In genomic region chr12:80220260-80221038, GRCm38 (mm10) we compare ENCODE assay signal across 14 mouse cellular contexts. TPM values are rescaled to one million over a fixed set of nuclear protein-coding genes. Genes with fewer than 3 reads are reported as not detected.
DNase-seq lines count a peak whose midpoint lies in the region; ATAC-seq and TF ChIP-seq lines count a peak whose summit lies in the region.
"Had no signal": no experiment of that assay in that cellular context is flagged by ENCODE, and none has a peak within 500 bp of the region (broad histone marks: within the 10 kb centered on the region; RNA-seq: fewer than 3 reads in every experiment).

No protein-coding gene starts in this region.

- peaks cover 57% of the 10 kb centered on the region for H3K4me1 ChIP-seq in embryonic facial prominence, embryonic 15.5 days
- H3K4me1 ChIP-seq in embryonic facial prominence, embryonic 10.5 days = peaks cover 76% of the 10 kb centered on the region
- H3K4me1 ChIP-seq in lung, embryonic 14.5 days (ENCODE audit: insufficient read depth) = peaks cover 47% of the 10 kb centered on the region
- H3K4me1 ChIP-seq in small intestine, adult 2 months (ENCODE audit: control insufficient read depth, insufficient read depth, insufficient read length, low read length) = peaks cover 60% of the 10 kb centered on the region
- H3K4me1 ChIP-seq in midbrain, postnatal 0 days (ENCODE audit: insufficient read depth, low read length) = no peaks in the 10 kb centered on the region

- no peak for DNase-seq in embryonic facial prominence, embryonic 10.5 days (ENCODE audit: low spot score)
- DNase-seq in lung, embryonic 14.5 days = no peak
- DNase-seq in lung, postnatal 14 days = no peak
- DNase-seq in kidney, postnatal 10 days = peak; percentile 48
- DNase-seq in embryo, embryonic 10 days (ENCODE audit: low spot score) = no peak
- no peak for DNase-seq in midbrain, postnatal 0 days (ENCODE audit: low spot score)
- DNase-seq: adrenal gland, postnatal 14 days; cerebellum, adult 11-12 months; layer of hippocampus, adult 9-11 months had no signal

- H3K27me3 ChIP-seq in embryonic facial prominence, embryonic 15.5 days = no peaks in the 10 kb centered on the region
- H3K27me3 ChIP-seq in embryonic facial prominence, embryonic 10.5 days (replicated peaks; ENCODE audit: low read depth, poor library complexity, severe bottlenecking) = no peaks in the 10 kb centered on the region
- H3K27me3 ChIP-seq in lung, embryonic 14.5 days (ENCODE audit: insufficient read depth, low read length) = no peaks in the 10 kb centered on the region
- H3K27me3 ChIP-seq in small intestine, adult 2 months (ENCODE audit: control insufficient read depth, insufficient read depth, low read length) = no peaks in the 10 kb centered on the region
- no peaks in the 10 kb centered on the region for H3K27me3 ChIP-seq in midbrain, postnatal 0 days (ENCODE audit: insufficient read depth, low read length)
- H3K27me3 ChIP-seq: embryonic facial prominence, embryonic 13.5 days; hindbrain, embryonic 12.5 days had no signal

- no peak overlapping the region for H3K4me3 ChIP-seq in embryonic facial prominence, embryonic 15.5 days (replicated peaks)
- no peak overlapping the region for H3K4me3 ChIP-seq in embryonic facial prominence, embryonic 10.5 days
- H3K4me3 ChIP-seq in lung, embryonic 14.5 days (ENCODE audit: low read depth, low read length) = no peak overlapping the region
- H3K4me3 ChIP-seq in small intestine, adult 2 months (ENCODE audit: low read depth, low read length) = no peak overlapping the region
- no peak overlapping the region for H3K4me3 ChIP-seq in midbrain, postnatal 0 days (ENCODE audit: low read depth, low read length)
- H3K4me3 ChIP-seq: embryonic facial prominence, embryonic 13.5 days; hindbrain, embryonic 12.5 days had no signal

- no peak for TF ChIP-seq CTCF in lung, embryonic 14.5 days (IDR thresholded peaks at IDR 0.05; ENCODE audit: low read depth)
- no peak for TF ChIP-seq CTCF in small intestine, adult 2 months (IDR thresholded peaks at IDR 0.05; ENCODE audit: extremely low read depth, insufficient read length, insufficient replicate concordance, low read depth, low read length)
- no peak for TF ChIP-seq CTCF in midbrain, postnatal 0 days (IDR thresholded peaks at IDR 0.05)

- TF ChIP-seq POLR2A in small intestine, adult 2 months (IDR thresholded peaks at IDR 0.05; ENCODE audit: low read depth, low read length) = no peak

- H3K36me3 ChIP-seq in embryonic facial prominence, embryonic 15.5 days = no peaks in the 10 kb centered on the region
- peaks cover 31% of the 10 kb centered on the region for H3K36me3 ChIP-seq in embryonic facial prominence, embryonic 10.5 days (replicated peaks)
- H3K36me3 ChIP-seq in lung, embryonic 14.5 days (ENCODE audit: insufficient read depth) = no peaks in the 10 kb centered on the region
- H3K36me3 ChIP-seq in small intestine, adult 2 months (ENCODE audit: control insufficient read depth, insufficient read depth, low read length) = 0 out of 2 replicates have a peak, but pooled peaks cover under 1% of the 10 kb centered on the region
- no peaks in the 10 kb centered on the region for H3K36me3 ChIP-seq in midbrain, postnatal 0 days (ENCODE audit: insufficient read depth, low read length)
- H3K36me3 ChIP-seq: hindbrain, embryonic 12.5 days had no signal

- H3K27ac ChIP-seq in embryonic facial prominence, embryonic 15.5 days (replicated peaks) = peak overlapping the region; percentile 34; the same call in 1 of the 2 replicates
- H3K27ac ChIP-seq in embryonic facial prominence, embryonic 10.5 days (replicated peaks) = no peak overlapping the region
- peak overlapping the region; percentile 44; the same call in 1 of the 2 replicates for H3K27ac ChIP-seq in lung, embryonic 14.5 days (ENCODE audit: low read depth)
- peak overlapping the region; percentile 72 for H3K27ac ChIP-seq in small intestine, adult 2 months (ENCODE audit: insufficient read depth, low read depth, low read length)
- H3K27ac ChIP-seq in midbrain, postnatal 0 days (ENCODE audit: low read depth, low read length) = no peak overlapping the region
- H3K27ac ChIP-seq: embryonic facial prominence, embryonic 13.5 days; hindbrain, embryonic 12.5 days; macrophage had no signal

- 82% methylated on average over 14 of the region's 14 CpGs for WGBS in embryonic facial prominence, embryonic 15.5 days
- 88% methylated on average over 14 of the region's 14 CpGs for WGBS in embryonic facial prominence, embryonic 10.5 days
- 66% methylated on average over 14 of the region's 14 CpGs for WGBS in lung, embryonic 14.5 days
- WGBS in small intestine, adult 2 months = 40% methylated on average over 14 of the region's 14 CpGs
- 92% methylated on average over 14 of the region's 14 CpGs for WGBS in midbrain, postnatal 0 days

- no peak overlapping the region for H3K9ac ChIP-seq in embryonic facial prominence, embryonic 15.5 days
- H3K9ac ChIP-seq in lung, embryonic 14.5 days = no peak overlapping the region
- H3K9ac ChIP-seq in midbrain, postnatal 0 days (replicated peaks; ENCODE audit: low read length, poor library complexity, severe bottlenecking) = no peak overlapping the region
- H3K9ac ChIP-seq: embryonic facial prominence, embryonic 13.5 days; hindbrain, embryonic 12.5 days had no signal

- ATAC-seq in embryonic facial prominence, embryonic 15.5 days (ENCODE audit: insufficient number of reproducible peaks, low FRiP score, low TSS enrichment, low read depth) = no peak
- ATAC-seq in lung, embryonic 14.5 days (ENCODE audit: insufficient read depth) = no peak
- ATAC-seq in midbrain, postnatal 0 days (ENCODE audit: low FRiP score) = no peak

- no peak overlapping the region for H3K4me2 ChIP-seq in embryonic facial prominence, embryonic 15.5 days (replicated peaks)
- H3K4me2 ChIP-seq in lung, embryonic 14.5 days = no peak overlapping the region
- H3K4me2 ChIP-seq in midbrain, postnatal 0 days (ENCODE audit: low read depth, low read length, poor library complexity, severe bottlenecking) = no peak overlapping the region
- H3K4me2 ChIP-seq: embryonic facial prominence, embryonic 13.5 days; hindbrain, embryonic 12.5 days had no signal

- no peaks in the 10 kb centered on the region for H3K9me3 ChIP-seq in embryonic facial prominence, embryonic 15.5 days (replicated peaks)
- no peaks in the 10 kb centered on the region for H3K9me3 ChIP-seq in embryonic facial prominence, embryonic 10.5 days
- no peaks in the 10 kb centered on the region for H3K9me3 ChIP-seq in lung, embryonic 14.5 days (ENCODE audit: low read depth, low read length)
- no peaks in the 10 kb centered on the region for H3K9me3 ChIP-seq in midbrain, postnatal 0 days (ENCODE audit: low read length)
- H3K9me3 ChIP-seq: embryonic facial prominence, embryonic 13.5 days; hindbrain, embryonic 12.5 days had no signal

RNA-seq across cellular contexts. Expression of gene Actn1, which starts 39.7 kb away (rescaled TPM):
- 35.6 and 35.7 TPM in 2 replicates for polyA plus RNA-seq in embryonic facial prominence, embryonic 15.5 days (2015; fragmentation: Nextera tagmentation; extraction: Ambion mirVana)
- polyA plus RNA-seq in embryonic facial prominence, embryonic 10.5 days (2016; fragmentation: Nextera tagmentation; extraction: Ambion mirVana) = 38.2 and 39.3 TPM in 2 replicates
- polyA plus RNA-seq in lung, embryonic 14.5 days (2014; fragmentation: Nextera tagmentation; extraction: Ambion mirVana) = 71.9 and 86.2 TPM in 2 replicates
- 53.1 and 55.5 TPM in 2 replicates for polyA plus RNA-seq in small intestine, adult 2 months (2012; rRNA removed)
- 17.1 and 18.0 TPM in 2 replicates for total RNA-seq in midbrain, postnatal 0 days (2014; rRNA removed)
- 6.2 and 7.4 TPM in 2 replicates for polyA plus RNA-seq in midbrain, postnatal 0 days (2015; fragmentation: Nextera tagmentation; extraction: Ambion mirVana)

Comparison
In these comparisons a context has a peak if more than half of its experiments do, and no peak if none do; other contexts are left out.
1. H3K27ac ChIP-seq: peak in embryonic facial prominence, embryonic 15.5 days (single experiment), lung, embryonic 14.5 days (single experiment) and small intestine, adult 2 months (single experiment); none in embryonic facial prominence, embryonic 10.5 days (single experiment) and midbrain, postnatal 0 days (single experiment).